Mouse (Mus musculus): ENCODE measurements around the gene Gm11099. TPM values are rescaled to one million over a fixed set of nuclear protein-coding genes. Genes with fewer than 3 reads are reported as not detected.

Gene Gm11099
- not detected in 2 replicates for polyA plus RNA-seq (2014; fragmentation: Nextera tagmentation; extraction: Ambion mirVana)

GRCm38 (mm10) chr2:58859134-58859533 lies at the start of gene Gm11099:
Gene Gm11099 (plus strand): TSS chr2:58859434.
- Histone ChIP-seq H3K4me2 (no peak within 1 kb of the TSS), H3K27ac (ENCODE audit: low read depth) (no peak within 1 kb of the TSS), H3K4me1 (ENCODE audit: insufficient read depth) (no peaks in the 10 kb centered on the region), H3K27me3 (ENCODE audit: insufficient read depth, low read length) (no peaks in the 10 kb centered on the region), H3K36me3 (ENCODE audit: insufficient read depth) (no peaks in the 10 kb centered on the region), H3K4me3 (ENCODE audit: low read depth, low read length) (no peak within 1 kb of the TSS), H3K9me3 (ENCODE audit: low read depth, low read length) (no peaks in the 10 kb centered on the region), H3K9ac (no peak within 1 kb of the TSS)
- no peak for TF ChIP-seq CTCF (IDR thresholded peaks at IDR 0.05; ENCODE audit: low read depth)
- ATAC-seq (ENCODE audit: insufficient read depth): no peak
- no peak for DNase-seq
- 86% methylated on average over 5 of the region's 5 CpGs for WGBS

- H3K9me3 ChIP-seq (ENCODE audit: low read depth, low read length): no peaks in the 10 kb centered on the region
- H3K4me1 ChIP-seq (ENCODE audit: insufficient read depth): no peaks in the 10 kb centered on the region
- WGBS: 59% methylated on average over 2 of the region's 2 CpGs
Measured at GRCm38 (mm10) chr2:58812941-58813340, 46.3 kb upstream of the Gm11099 start.

GRCm38 (mm10) chr2:58828910-58829600 lies 30.2 kb upstream of the Gm11099 start:
- H3K9ac ChIP-seq: no peak overlapping the region
- WGBS: 48% methylated on average over 3 of the region's 3 CpGs
- no peak for TF ChIP-seq CTCF (IDR thresholded peaks at IDR 0.05; ENCODE audit: low read depth)
- DNase-seq (peak; percentile 85), ATAC-seq (ENCODE audit: insufficient read depth) (peak; percentile 84)
- no peaks in the 10 kb centered on the region for H3K4me1 ChIP-seq (ENCODE audit: insufficient read depth)
- peak overlapping the region; percentile 72 for H3K27ac ChIP-seq (ENCODE audit: low read depth)
- H3K4me2 ChIP-seq: no peak overlapping the region
- no peak overlapping the region for H3K4me3 ChIP-seq (ENCODE audit: low read depth, low read length)
- H3K27me3 ChIP-seq (ENCODE audit: insufficient read depth, low read length): no peaks in the 10 kb centered on the region
- no peaks in the 10 kb centered on the region for H3K9me3 ChIP-seq (ENCODE audit: low read depth, low read length)
- no peaks in the 10 kb centered on the region for H3K36me3 ChIP-seq (ENCODE audit: insufficient read depth)

More at GRCm38 (mm10) chr2:58812941-58813340, 46.3 kb upstream of the Gm11099 start:
- Histone ChIP-seq H3K36me3 (ENCODE audit: insufficient read depth) (no peaks in the 10 kb centered on the region), H3K27me3 (ENCODE audit: insufficient read depth, low read length) (no peaks in the 10 kb centered on the region), H3K9ac (no peak overlapping the region), H3K4me2 (no peak overlapping the region), H3K4me3 (ENCODE audit: low read depth, low read length) (no peak overlapping the region), H3K27ac (ENCODE audit: low read depth) (no peak overlapping the region)
- ATAC-seq (ENCODE audit: insufficient read depth) (no peak), DNase-seq (no peak)
- no peak for TF ChIP-seq CTCF (IDR thresholded peaks at IDR 0.05; ENCODE audit: low read depth)

- no peak overlapping the region for H3K9ac ChIP-seq
- H3K4me3 ChIP-seq (ENCODE audit: low read depth, low read length): no peak overlapping the region
- H3K9me3 ChIP-seq (ENCODE audit: low read depth, low read length): no peaks in the 10 kb centered on the region
- no peaks in the 10 kb centered on the region for H3K4me1 ChIP-seq (ENCODE audit: insufficient read depth)
- H3K36me3 ChIP-seq (ENCODE audit: insufficient read depth): no peaks in the 10 kb centered on the region
- no peaks in the 10 kb centered on the region for H3K27me3 ChIP-seq (ENCODE audit: insufficient read depth, low read length)
- ATAC-seq (ENCODE audit: insufficient read depth) (peak; percentile 83), DNase-seq (peak; percentile 65)
- 44% methylated on average over 7 of the region's 7 CpGs for WGBS
- H3K4me2 ChIP-seq: no peak overlapping the region
- peak overlapping the region; percentile 83 for H3K27ac ChIP-seq (ENCODE audit: low read depth)
- TF ChIP-seq CTCF (IDR thresholded peaks at IDR 0.05; ENCODE audit: low read depth): peak; percentile 22; the same call in 1 of the 2 replicates
Measured at GRCm38 (mm10) chr2:58829981-58830742, 29.1 kb upstream of the Gm11099 start.

GRCm38 (mm10) chr2:58832253-58832980 lies 26.8 kb upstream of the Gm11099 start:
- ATAC-seq (ENCODE audit: insufficient read depth) (no peak), DNase-seq (no peak)
- no peak for TF ChIP-seq CTCF (IDR thresholded peaks at IDR 0.05; ENCODE audit: low read depth)
- 89% methylated on average over 20 of the region's 20 CpGs for WGBS
- no peaks in the 10 kb centered on the region for H3K36me3 ChIP-seq (ENCODE audit: insufficient read depth)
- no peak overlapping the region for H3K27ac ChIP-seq (ENCODE audit: low read depth)
- no peak overlapping the region for H3K4me3 ChIP-seq (ENCODE audit: low read depth, low read length)
- no peaks in the 10 kb centered on the region for H3K9me3 ChIP-seq (ENCODE audit: low read depth, low read length)
- H3K27me3 ChIP-seq (ENCODE audit: insufficient read depth, low read length): no peaks in the 10 kb centered on the region
- no peak overlapping the region for H3K4me2 ChIP-seq
- no peaks in the 10 kb centered on the region for H3K4me1 ChIP-seq (ENCODE audit: insufficient read depth)
- H3K9ac ChIP-seq: no peak overlapping the region

- H3K4me2 ChIP-seq: no peak overlapping the region
- H3K4me1 ChIP-seq (ENCODE audit: insufficient read depth): no peaks in the 10 kb centered on the region
- H3K27me3 ChIP-seq (ENCODE audit: insufficient read depth, low read length): no peaks in the 10 kb centered on the region
- TF ChIP-seq CTCF (IDR thresholded peaks at IDR 0.05; ENCODE audit: low read depth): no peak
- ATAC-seq (ENCODE audit: insufficient read depth) (no peak), DNase-seq (no peak)
- no peak overlapping the region for H3K27ac ChIP-seq (ENCODE audit: low read depth)
- H3K9ac ChIP-seq: no peak overlapping the region
- WGBS: 63% methylated on average over 3 of the region's 3 CpGs
- H3K36me3 ChIP-seq (ENCODE audit: insufficient read depth): no peaks in the 10 kb centered on the region
- no peak overlapping the region for H3K4me3 ChIP-seq (ENCODE audit: low read depth, low read length)
- H3K9me3 ChIP-seq (ENCODE audit: low read depth, low read length): no peaks in the 10 kb centered on the region
Measured at GRCm38 (mm10) chr2:58841021-58841420, 18.2 kb upstream of the Gm11099 start.

GRCm38 (mm10) chr2:58842443-58842842 lies 16.8 kb upstream of the Gm11099 start:
- no peak for DNase-seq
- H3K4me3 ChIP-seq (ENCODE audit: low read depth, low read length): no peak overlapping the region
- H3K4me2 ChIP-seq: no peak overlapping the region
- no peak overlapping the region for H3K9ac ChIP-seq
- no peak for TF ChIP-seq CTCF (IDR thresholded peaks at IDR 0.05; ENCODE audit: low read depth)
- H3K27me3 ChIP-seq (ENCODE audit: insufficient read depth, low read length): no peaks in the 10 kb centered on the region
- no peaks in the 10 kb centered on the region for H3K4me1 ChIP-seq (ENCODE audit: insufficient read depth)
- no peaks in the 10 kb centered on the region for H3K36me3 ChIP-seq (ENCODE audit: insufficient read depth)
- no peaks in the 10 kb centered on the region for H3K9me3 ChIP-seq (ENCODE audit: low read depth, low read length)
- WGBS: 82% methylated on average over 4 of the region's 4 CpGs
- ATAC-seq (ENCODE audit: insufficient read depth): no peak
- no peak overlapping the region for H3K27ac ChIP-seq (ENCODE audit: low read depth)

All from lung, embryonic 14.5 days (tissue).